ENCODE assay signal across 8 mouse cellular contexts in genomic region chr17:29355461-29355840, GRCm38 (mm10). TPM values are rescaled to one million over a fixed set of nuclear protein-coding genes. Genes with fewer than 3 reads are reported as not detected.
DNase-seq lines count a peak whose midpoint lies in the region; ATAC-seq and TF ChIP-seq lines count a peak whose summit lies in the region.
"Had no signal": no experiment of that assay in that cellular context is flagged by ENCODE, and none has a peak within 500 bp of the region (broad histone marks: within the 10 kb centered on the region; RNA-seq: fewer than 3 reads in every experiment).

No protein-coding gene starts in this region.

- peak overlapping the region; percentile 90 for H3K27ac ChIP-seq in embryonic facial prominence, embryonic 11.5 days (replicated peaks; ENCODE audit: low read depth, low read length)
- peak overlapping the region; percentile 67 for H3K27ac ChIP-seq in intestine, postnatal 0 days (ENCODE audit: low read depth, low read length)
- H3K27ac ChIP-seq in testis, adult 2 months (ENCODE audit: control insufficient read depth, insufficient read depth, low read depth, low read length) = peak overlapping the region; percentile 60
- H3K27ac ChIP-seq: liver, embryonic 14.5 days had no signal

- no peak overlapping the region for H3K4me3 ChIP-seq in embryonic facial prominence, embryonic 11.5 days (ENCODE audit: low read depth, low read length)
- H3K4me3 ChIP-seq in intestine, postnatal 0 days (ENCODE audit: low read depth, low read length) = no peak overlapping the region
- no peak overlapping the region for H3K4me3 ChIP-seq in testis, adult 2 months (ENCODE audit: control insufficient read depth, low read depth, low read length)

- no peaks in the 10 kb centered on the region for H3K9me3 ChIP-seq in embryonic facial prominence, embryonic 11.5 days (replicated peaks; ENCODE audit: control insufficient read depth, low read length)
- H3K9me3 ChIP-seq in intestine, postnatal 0 days (ENCODE audit: control insufficient read depth) = no peaks in the 10 kb centered on the region

- no peak for TF ChIP-seq CTCF in intestine, postnatal 0 days (IDR thresholded peaks at IDR 0.05; ENCODE audit: low read depth)
- no peak for TF ChIP-seq CTCF in testis, adult 2 months (IDR thresholded peaks at IDR 0.05; ENCODE audit: control insufficient read depth, insufficient read depth, insufficient replicate concordance, low read depth, low read length)

- H3K4me2 ChIP-seq in embryonic facial prominence, embryonic 11.5 days (ENCODE audit: low read depth, low read length) = no peak overlapping the region
- H3K4me2 ChIP-seq in intestine, postnatal 0 days (replicated peaks; ENCODE audit: low read depth) = no peak overlapping the region

- H3K27me3 ChIP-seq in embryonic facial prominence, embryonic 11.5 days (ENCODE audit: control insufficient read depth, insufficient read depth, low read length) = no peaks in the 10 kb centered on the region
- no peaks in the 10 kb centered on the region for H3K27me3 ChIP-seq in intestine, postnatal 0 days (replicated peaks; ENCODE audit: control insufficient read depth, insufficient read depth, low read length)
- H3K27me3 ChIP-seq in testis, adult 2 months (ENCODE audit: control insufficient read depth, insufficient read depth, low read length) = no peaks in the 10 kb centered on the region

- H3K9ac ChIP-seq in embryonic facial prominence, embryonic 11.5 days (replicated peaks; ENCODE audit: low read length) = peak overlapping the region; percentile 51
- H3K9ac ChIP-seq in intestine, postnatal 0 days (ENCODE audit: low read depth, low read length) = peak overlapping the region; percentile 26; the same call in 1 of the 2 replicates
- H3K9ac ChIP-seq: liver, embryonic 14.5 days had no signal

- H3K4me1 ChIP-seq in embryonic facial prominence, embryonic 11.5 days (ENCODE audit: control insufficient read depth, insufficient read depth, low read length) = peaks cover 8% of the 10 kb centered on the region
- H3K4me1 ChIP-seq in intestine, postnatal 0 days (replicated peaks; ENCODE audit: control insufficient read depth, insufficient read depth, low read length) = peaks cover 2% of the 10 kb centered on the region; the same call in 1 of the 2 replicates
- H3K4me1 ChIP-seq in testis, adult 2 months (ENCODE audit: control insufficient read depth, insufficient read depth, low read length) = peaks cover 19% of the 10 kb centered on the region

- no peaks in the 10 kb centered on the region for H3K36me3 ChIP-seq in embryonic facial prominence, embryonic 11.5 days (replicated peaks; ENCODE audit: control insufficient read depth, insufficient read depth, low read depth, low read length)
- H3K36me3 ChIP-seq in intestine, postnatal 0 days (ENCODE audit: control insufficient read depth, insufficient read depth) = no peaks in the 10 kb centered on the region
- no peaks in the 10 kb centered on the region for H3K36me3 ChIP-seq in testis, adult 2 months (ENCODE audit: control insufficient read depth, insufficient read depth, low read length)

- WGBS in embryonic facial prominence, embryonic 11.5 days = 52% methylated on average over 5 of the region's 5 CpGs
- WGBS in intestine, postnatal 0 days = 36% methylated on average over 5 of the region's 5 CpGs

- peak; percentile 58 for ATAC-seq in embryonic facial prominence, embryonic 11.5 days (replicated peaks; ENCODE audit: insufficient number of reproducible peaks, low FRiP score, low TSS enrichment, low read depth)
- 0 out of 2 replicates have a peak, but pooled peaks have one; percentile 15 for ATAC-seq in intestine, postnatal 0 days

- DNase-seq in MN1 (ENCODE audit: low spot score) = peak; percentile 65
- DNase-seq in embryonic facial prominence, embryonic 11.5 days (ENCODE audit: low spot score) = no peak
- peak; percentile 69 for DNase-seq in lung, postnatal 10 days
- no peak for DNase-seq in natural killer cell, adult 2 months (ENCODE audit: low spot score in 2 of 2)
- DNase-seq in right cerebral cortex, postnatal 4 days = no peak

- TF ChIP-seq POLR2A in testis, adult 2 months (IDR thresholded peaks at IDR 0.05; ENCODE audit: control insufficient read depth, low read depth, low read length) = no peak

RNA-seq across cellular contexts. Expression of gene Fgd2, which starts 5.3 kb away (rescaled TPM):
- 7.0 and 8.6 TPM in 2 replicates for polyA plus RNA-seq in embryonic facial prominence, embryonic 11.5 days (2014; fragmentation: Nextera tagmentation; extraction: Ambion mirVana)
- polyA plus RNA-seq in intestine, postnatal 0 days (2015; fragmentation: Nextera tagmentation; extraction: Ambion mirVana) = 4.9 and 6.0 TPM in 2 replicates
- 33.4 and 38.3 TPM in 2 replicates for polyA plus RNA-seq in testis, adult 2 months (2012; rRNA removed)

RNA-seq across cellular contexts. Expression of gene Mtch1, which starts 7.7 kb away (rescaled TPM):
- polyA plus RNA-seq in embryonic facial prominence, embryonic 11.5 days (2014; fragmentation: Nextera tagmentation; extraction: Ambion mirVana) = 370 and 382 TPM in 2 replicates
- polyA plus RNA-seq in intestine, postnatal 0 days (2015; fragmentation: Nextera tagmentation; extraction: Ambion mirVana) = 139 and 143 TPM in 2 replicates
- 43.5 and 46.5 TPM in 2 replicates for polyA plus RNA-seq in testis, adult 2 months (2012; rRNA removed)

RNA-seq across cellular contexts. Expression of gene Pi16, which starts 38.0 kb away (rescaled TPM):
- polyA plus RNA-seq in embryonic facial prominence, embryonic 11.5 days (2014; fragmentation: Nextera tagmentation; extraction: Ambion mirVana) = 0.32 and 0.56 TPM in 2 replicates
- 0.73 and 0.76 TPM in 2 replicates for polyA plus RNA-seq in intestine, postnatal 0 days (2015; fragmentation: Nextera tagmentation; extraction: Ambion mirVana)
- 4.3 and 5.9 TPM in 2 replicates for polyA plus RNA-seq in testis, adult 2 months (2012; rRNA removed)

Comparison
In these comparisons a context has a peak if more than half of its experiments do, and no peak if none do; other contexts are left out.
1. DNase-seq: peak in MN1 (single experiment) and lung, postnatal 10 days (single experiment); none in embryonic facial prominence, embryonic 11.5 days (single experiment), natural killer cell, adult 2 months (0 of 2) and right cerebral cortex, postnatal 4 days (single experiment).
2. Peak in every context shown above with its lines, with median percentiles within 50 percentile points of each other: H3K27ac ChIP-seq.